Comparison of ENCODE assay signal across 21 mouse cellular contexts in the genomic region with DNA sequence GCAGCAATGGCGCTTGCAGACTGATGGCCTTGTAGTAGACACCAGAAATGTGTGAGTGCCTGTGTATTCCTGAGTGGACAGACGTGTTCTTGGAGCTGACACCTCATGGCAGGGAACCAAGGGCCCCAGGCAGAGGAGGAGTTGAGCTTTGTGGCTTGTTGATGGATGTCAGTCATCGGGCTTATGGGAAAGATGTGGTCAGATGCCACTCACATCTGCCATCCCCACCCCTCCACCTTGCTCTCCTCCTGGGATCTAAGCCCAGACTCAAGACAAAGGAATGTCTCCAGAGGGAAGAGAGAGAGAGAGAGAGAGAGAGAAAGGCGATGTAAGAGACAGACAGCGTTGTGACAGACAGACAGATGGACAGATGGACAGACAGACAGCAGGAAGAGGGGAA.
DNase-seq lines count a peak whose midpoint lies in the region; ATAC-seq and TF ChIP-seq lines count a peak whose summit lies in the region.
"Had no signal": no experiment of that assay in that cellular context is flagged by ENCODE, and none has a peak within 500 bp of the region (broad histone marks: within the 10 kb centered on the region; RNA-seq: fewer than 3 reads in every experiment).

No protein-coding gene starts in this region.

- no peak overlapping the region for H3ac ChIP-seq in myocyte (ENCODE audit: control insufficient read depth, insufficient read length)

- WGBS in forebrain, embryonic 13.5 days, result 80% methylated on average over 5 of the region's 5 CpGs
- whole genome bisulfite sequencing in forebrain, embryonic 10.5 days, result 85% methylated on average over 5 of the region's 5 CpGs
- 86% methylated on average over 5 of the region's 5 CpGs for WGBS in midbrain, embryonic 10.5 days
- WGBS in midbrain, postnatal 0 days, result 79% methylated on average over 5 of the region's 5 CpGs
- 80% methylated on average over 5 of the region's 5 CpGs for WGBS in embryonic facial prominence, embryonic 10.5 days

- H3K27me3 ChIP-seq in forebrain, embryonic 13.5 days, result no peaks in the 10 kb centered on the region
- H3K27me3 ChIP-seq in forebrain, embryonic 10.5 days (ENCODE audit: poor library complexity, severe bottlenecking), result peaks cover 37% of the 10 kb centered on the region
- peaks cover 14% of the 10 kb centered on the region; the same call in 1 of the 2 replicates for H3K27me3 ChIP-seq in midbrain, embryonic 10.5 days (ENCODE audit: low read depth, poor library complexity, severe bottlenecking)
- H3K27me3 ChIP-seq in midbrain, postnatal 0 days (ENCODE audit: insufficient read depth, low read length), result no peaks in the 10 kb centered on the region; the same call in 1 of the 2 replicates
- peaks cover 66% of the 10 kb centered on the region for H3K27me3 ChIP-seq in embryonic facial prominence, embryonic 10.5 days (replicated peaks; ENCODE audit: low read depth, poor library complexity, severe bottlenecking)
- no peaks in the 10 kb centered on the region for H3K27me3 ChIP-seq in myocyte (ENCODE audit: control insufficient read depth, insufficient read depth, insufficient read length)
- H3K27me3 ChIP-seq: forebrain, embryonic 15.5 days; Patski had no signal

- no peaks in the 10 kb centered on the region for H3K9me3 ChIP-seq in forebrain, embryonic 13.5 days (replicated peaks)
- no peaks in the 10 kb centered on the region for H3K9me3 ChIP-seq in forebrain, embryonic 10.5 days
- no peaks in the 10 kb centered on the region for H3K9me3 ChIP-seq in midbrain, embryonic 10.5 days (replicated peaks)
- no peaks in the 10 kb centered on the region for H3K9me3 ChIP-seq in midbrain, postnatal 0 days (ENCODE audit: low read length)
- H3K9me3 ChIP-seq in embryonic facial prominence, embryonic 10.5 days, result no peaks in the 10 kb centered on the region
- H3K9me3 ChIP-seq: forebrain, embryonic 15.5 days had no signal

- 0 out of 2 replicates have a peak overlapping the region, but pooled peaks have one; percentile 2 for H3K27ac ChIP-seq in forebrain, embryonic 13.5 days
- no peak overlapping the region for H3K27ac ChIP-seq in forebrain, embryonic 10.5 days
- H3K27ac ChIP-seq in midbrain, embryonic 10.5 days (replicated peaks), result peak overlapping the region; percentile 24; the same call in 1 of the 2 replicates
- no peak overlapping the region for H3K27ac ChIP-seq in midbrain, postnatal 0 days (ENCODE audit: low read depth, low read length)
- H3K27ac ChIP-seq in embryonic facial prominence, embryonic 10.5 days (replicated peaks), result peak overlapping the region; percentile 52
- H3K27ac ChIP-seq: forebrain, embryonic 15.5 days; hindbrain, embryonic 14.5 days; hindbrain, postnatal 0 days had no signal

- no peaks in the 10 kb centered on the region for H3K79me2 ChIP-seq in myocyte (ENCODE audit: control insufficient read depth, insufficient read depth)

- no peak for TF ChIP-seq POLR2A in myocyte (IDR thresholded peaks at IDR 0.05; ENCODE audit: insufficient read length, low read depth)

- no peak for TF ChIP-seq CTCF in midbrain, postnatal 0 days (IDR thresholded peaks at IDR 0.05)

- DNase-seq in forebrain, embryonic 10.5 days (ENCODE audit: extremely low spot score, low spot score), result no peak
- no peak for DNase-seq in midbrain, embryonic 10.5 days (ENCODE audit: low spot score)
- DNase-seq in midbrain, postnatal 0 days (ENCODE audit: low spot score), result no peak
- no peak for DNase-seq in embryonic facial prominence, embryonic 10.5 days (ENCODE audit: low spot score)
- DNase-seq in thymus, adult 18-20 months, result no peak
- DNase-seq in urinary bladder, postnatal 25 days (ENCODE audit: low spot score), result no peak
- DNase-seq: adrenal gland, postnatal 10 days; adrenal gland, postnatal 36 days; cerebellum, adult 18-20 months; cerebellum, adult 9-10 months; cerebellum, postnatal 14 days; gastrocnemius, postnatal 25 days; heart, adult 18-20 months had no signal

- no peaks in the 10 kb centered on the region for H3K36me3 ChIP-seq in forebrain, embryonic 13.5 days (ENCODE audit: poor library complexity, severe bottlenecking)
- no peaks in the 10 kb centered on the region for H3K36me3 ChIP-seq in forebrain, embryonic 10.5 days (replicated peaks)
- no peaks in the 10 kb centered on the region for H3K36me3 ChIP-seq in midbrain, embryonic 10.5 days
- no peaks in the 10 kb centered on the region for H3K36me3 ChIP-seq in midbrain, postnatal 0 days (ENCODE audit: insufficient read depth, low read length)
- H3K36me3 ChIP-seq in embryonic facial prominence, embryonic 10.5 days (replicated peaks), result no peaks in the 10 kb centered on the region
- H3K36me3 ChIP-seq in myocyte (ENCODE audit: control insufficient read depth, insufficient read depth), result no peaks in the 10 kb centered on the region
- H3K36me3 ChIP-seq: forebrain, embryonic 15.5 days had no signal

- no peak for ATAC-seq in forebrain, embryonic 13.5 days
- no peak for ATAC-seq in midbrain, postnatal 0 days (ENCODE audit: low FRiP score)
- ATAC-seq: forebrain, embryonic 15.5 days; hindbrain, postnatal 0 days; inflammation-experienced regulatory T-cells, adult 6 months; intestine, embryonic 16.5 days; Patski had no signal

- no peak overlapping the region for H3K9ac ChIP-seq in forebrain, embryonic 13.5 days
- no peak overlapping the region for H3K9ac ChIP-seq in midbrain, postnatal 0 days (replicated peaks; ENCODE audit: low read length, poor library complexity, severe bottlenecking)
- H3K9ac ChIP-seq: forebrain, embryonic 15.5 days; hindbrain, embryonic 14.5 days had no signal

- peaks cover 17% of the 10 kb centered on the region for H3K4me1 ChIP-seq in forebrain, embryonic 13.5 days
- H3K4me1 ChIP-seq in forebrain, embryonic 10.5 days, result peaks cover 70% of the 10 kb centered on the region
- peaks cover 39% of the 10 kb centered on the region for H3K4me1 ChIP-seq in midbrain, embryonic 10.5 days
- H3K4me1 ChIP-seq in midbrain, postnatal 0 days (ENCODE audit: insufficient read depth, low read length), result peaks cover 2% of the 10 kb centered on the region; the same call in 1 of the 2 replicates
- peaks cover 92% of the 10 kb centered on the region for H3K4me1 ChIP-seq in embryonic facial prominence, embryonic 10.5 days

- no peak overlapping the region for H3K4me2 ChIP-seq in forebrain, embryonic 13.5 days
- no peak overlapping the region for H3K4me2 ChIP-seq in midbrain, postnatal 0 days (ENCODE audit: low read depth, low read length, poor library complexity, severe bottlenecking)
- H3K4me2 ChIP-seq in myocyte (ENCODE audit: low read depth), result no peak overlapping the region
- H3K4me2 ChIP-seq: forebrain, embryonic 15.5 days; hindbrain, embryonic 14.5 days had no signal

- no peak overlapping the region for H3K4me3 ChIP-seq in forebrain, embryonic 13.5 days
- H3K4me3 ChIP-seq in forebrain, embryonic 10.5 days, result no peak overlapping the region
- no peak overlapping the region for H3K4me3 ChIP-seq in midbrain, embryonic 10.5 days
- no peak overlapping the region for H3K4me3 ChIP-seq in midbrain, postnatal 0 days (ENCODE audit: low read depth, low read length)
- H3K4me3 ChIP-seq in embryonic facial prominence, embryonic 10.5 days, result no peak overlapping the region
- H3K4me3 ChIP-seq in myocyte, result no peak overlapping the region
- H3K4me3 ChIP-seq: forebrain, embryonic 15.5 days had no signal

TF ChIP-seq in myocyte, 11 proteins besides CTCF, POLR2A, EP300 and RAD21:
- no peak for TF ChIP-seq POLR2AphosphoS2 (IDR thresholded peaks at IDR 0.05; ENCODE audit: insufficient read length, low read depth)
- no peak for TF ChIP-seq USF1 (IDR thresholded peaks at IDR 0.05; ENCODE audit: low read depth)
- no peak for TF ChIP-seq TCF12 (IDR thresholded peaks at IDR 0.05; ENCODE audit: insufficient read depth, poor library complexity, severe bottlenecking)
- 0 out of 2 replicates have a peak, but pooled peaks have one; percentile 43 for TF ChIP-seq CEBPB (IDR thresholded peaks at IDR 0.05; ENCODE audit: insufficient read depth, poor library complexity, severe bottlenecking)
- no peak for TF ChIP-seq SRF (IDR thresholded peaks at IDR 0.05; ENCODE audit: control insufficient read depth, insufficient read length, low read depth)
- TF ChIP-seq E2F4 (IDR thresholded peaks at IDR 0.05; ENCODE audit: insufficient read depth), result no peak
- no peak for TF ChIP-seq REST (IDR thresholded peaks at IDR 0.05; ENCODE audit: insufficient read depth, insufficient read length)
- peak in 2 of 3 experiments; percentile 4 to 12 for TF ChIP-seq MYOG (IDR thresholded peaks at IDR 0.05; ENCODE audit: control insufficient read depth in 1 of 3, insufficient read depth in 1 of 3, insufficient read length in 2 of 3, low read depth in 2 of 3)
- TF ChIP-seq TCF3 (IDR thresholded peaks at IDR 0.05; ENCODE audit: insufficient read length, low read depth), result no peak
- no peak for TF ChIP-seq MYOD1 (IDR thresholded peaks at IDR 0.05; ENCODE audit: control insufficient read depth in 1 of 3, insufficient read length in 2 of 3, low read depth in 2 of 3)
- TF ChIP-seq MAX (IDR thresholded peaks at IDR 0.05; ENCODE audit: low read depth), result no peak
TF ChIP-seq in myocyte: peak in this region for 2.

Comparison
In these comparisons a context has a peak if more than half of its experiments do, and no peak if none do; other contexts are left out.
1. H3K27ac ChIP-seq: peak in forebrain, embryonic 13.5 days (single experiment), midbrain, embryonic 10.5 days (single experiment) and embryonic facial prominence, embryonic 10.5 days (single experiment); none in forebrain, embryonic 10.5 days (single experiment) and midbrain, postnatal 0 days (single experiment).